Mouse (Mus musculus): Measurements from ENCODE around the gene Erbb3. TPM values are rescaled to one million over a fixed set of nuclear protein-coding genes. Genes with fewer than 3 reads are reported as not detected.

The Erbb3 gene
- polyA plus RNA-seq, 1 experiment from 2014 or later = 0.85 TPM

GRCm38 (mm10) chr10:128612433-128613153 is 23.1 kb upstream of the Erbb3 start:
- DNase-seq (ENCODE audit: low spot score) = peak; percentile 85

GRCm38 (mm10) chr10:128606483-128606882 is 17.0 kb upstream of the Erbb3 start:
- DNase-seq (ENCODE audit: low spot score) = no peak

DNA sequence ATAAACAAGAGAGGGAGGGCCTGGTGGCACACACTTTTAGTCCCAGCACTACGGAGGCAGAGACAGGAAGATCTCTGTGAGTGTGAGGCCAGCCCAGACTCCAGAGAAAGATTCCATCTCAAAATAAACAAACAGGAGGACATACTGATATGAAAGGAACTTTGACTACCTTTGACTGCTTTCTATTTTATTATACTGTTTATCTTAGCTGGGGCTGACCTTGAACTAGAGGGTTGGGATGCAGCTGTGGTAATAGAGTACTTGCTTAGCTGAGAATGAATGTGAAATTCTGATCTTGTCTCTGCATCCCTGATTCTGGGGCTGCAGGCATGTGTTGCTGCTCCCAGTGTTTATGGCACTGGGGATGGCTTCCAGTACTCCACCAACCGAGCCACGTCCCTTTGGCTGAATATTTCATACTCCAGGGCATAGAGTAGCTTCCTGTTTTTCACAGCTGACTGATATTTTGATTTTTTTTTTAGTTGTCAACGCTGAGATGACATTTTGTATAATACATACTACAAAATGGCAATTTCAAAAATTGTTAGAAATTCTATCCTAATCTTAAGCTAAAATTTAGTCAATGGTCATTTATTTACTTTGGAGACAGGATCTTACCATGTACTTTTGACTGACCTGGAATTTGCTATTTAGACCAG is 13.1 kb upstream of the Erbb3 start:
- no peak for DNase-seq (ENCODE audit: low spot score)

- no peak for DNase-seq (ENCODE audit: low spot score)
Measured at GRCm38 (mm10) chr10:128601499-128601898, 12.0 kb upstream of the Erbb3 start.

DNA sequence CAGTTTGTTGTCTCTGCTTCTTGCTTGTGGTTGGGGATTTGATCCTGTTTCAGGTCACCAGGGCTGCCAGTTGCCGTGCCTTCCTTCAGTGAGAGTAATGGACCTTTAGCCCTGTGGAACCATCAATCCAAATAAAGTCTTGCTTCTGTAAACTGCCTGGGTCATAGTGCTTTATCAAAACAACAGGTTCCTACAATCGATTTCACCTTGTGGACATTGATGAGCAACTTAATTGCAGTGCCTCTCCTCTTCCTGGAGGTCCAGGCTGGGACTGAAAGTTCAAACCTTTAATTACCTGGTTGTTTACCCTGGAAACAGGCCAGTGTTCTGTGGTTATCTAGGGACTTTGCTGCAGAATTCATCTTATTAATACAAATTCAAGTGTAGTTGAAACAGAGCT is 9.0 kb upstream of the Erbb3 start:
- DNase-seq (ENCODE audit: low spot score) = no peak

DNA sequence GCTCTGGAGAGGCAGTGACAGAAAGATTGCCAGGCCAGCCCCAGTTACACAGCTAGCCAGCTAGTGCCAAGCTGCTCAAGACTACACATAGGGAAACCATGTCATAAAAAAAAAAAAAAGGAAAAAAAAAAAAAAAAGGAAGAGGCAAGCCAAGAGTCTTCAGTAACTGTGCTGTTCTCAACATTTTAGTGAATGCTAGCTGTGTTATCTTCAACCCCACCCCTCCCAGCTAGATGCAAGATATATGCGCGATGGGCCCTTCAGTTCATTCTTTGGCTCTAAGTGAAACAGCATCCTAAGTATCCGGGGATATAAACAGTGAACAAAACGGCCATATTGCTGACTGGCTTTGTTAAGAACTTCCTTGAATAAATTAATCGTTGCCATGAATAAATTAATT is 3.3 kb upstream of the Erbb3 start:
- DNase-seq (ENCODE audit: low spot score) = no peak

GRCm38 (mm10) chr10:128591436-128591835 is 2.0 kb upstream of the Erbb3 start:
- DNase-seq (ENCODE audit: low spot score) = no peak

- peak; percentile 57 for DNase-seq (ENCODE audit: low spot score)
Measured at GRCm38 (mm10) chr10:128590193-128590690, 790 bp upstream of the Erbb3 start.

DNA sequence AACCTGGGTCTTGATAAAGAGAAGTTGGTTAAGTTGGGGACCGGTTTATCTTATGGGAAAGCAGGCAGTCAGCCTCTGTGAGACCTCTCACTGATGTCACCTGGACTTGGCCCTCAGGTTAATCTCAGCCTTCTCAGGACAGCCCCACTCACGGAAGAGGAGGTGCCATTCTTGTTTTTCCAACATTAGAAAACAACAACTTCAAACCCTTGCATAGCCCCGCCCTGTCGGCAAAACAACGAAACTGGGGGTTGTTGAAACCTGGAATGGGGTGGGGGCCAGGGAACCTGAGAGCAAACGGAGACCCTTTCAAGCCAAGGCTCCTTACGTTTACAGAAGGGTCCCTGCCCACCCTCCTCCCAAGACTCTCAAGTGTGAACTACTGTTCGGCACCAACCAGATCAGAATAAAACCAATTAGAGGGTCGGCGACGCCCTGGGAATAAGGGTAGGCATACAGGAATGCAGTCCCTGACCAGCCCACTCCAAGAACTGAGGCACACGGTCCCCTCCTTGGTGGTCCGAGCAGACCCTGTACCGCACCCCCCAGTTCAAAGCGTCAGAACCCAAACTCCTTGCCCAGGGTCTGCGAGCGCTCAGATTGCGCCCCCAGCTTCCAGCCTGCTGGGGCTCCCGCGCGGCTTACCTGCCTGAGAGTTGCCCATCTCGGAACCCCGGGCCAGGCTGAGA is 533 bp downstream of the Erbb3 start:
- peak; percentile 23 for DNase-seq (ENCODE audit: low spot score)

- DNase-seq (ENCODE audit: low spot score) = no peak
Measured at GRCm38 (mm10) chr10:128588136-128588535, 1.3 kb downstream of the Erbb3 start.

DNA sequence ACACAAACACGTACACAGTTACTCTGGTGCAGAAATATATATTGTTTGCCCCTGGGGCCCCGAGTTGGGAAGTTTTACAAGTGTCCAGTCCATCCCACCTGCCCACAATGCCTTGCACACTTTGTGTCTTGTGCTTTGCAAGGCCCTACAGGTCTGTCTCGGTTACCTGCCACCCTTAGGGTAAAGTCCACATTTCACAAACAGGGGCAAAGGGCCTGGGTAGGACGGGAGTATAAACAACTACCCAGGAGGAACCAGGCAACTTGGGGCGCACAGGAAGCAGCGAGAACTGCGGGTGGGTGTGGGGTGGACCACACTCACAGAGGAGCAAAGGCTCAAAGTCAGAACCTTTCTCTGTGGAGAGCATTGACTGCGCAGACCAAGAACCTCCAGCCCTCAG is 1.8 kb downstream of the Erbb3 start:
- DNase-seq (ENCODE audit: low spot score) = peak; percentile 48

GRCm38 (mm10) chr10:128587120-128587519 is 2.3 kb downstream of the Erbb3 start:
- DNase-seq (ENCODE audit: low spot score) = peak; percentile 77

DNA sequence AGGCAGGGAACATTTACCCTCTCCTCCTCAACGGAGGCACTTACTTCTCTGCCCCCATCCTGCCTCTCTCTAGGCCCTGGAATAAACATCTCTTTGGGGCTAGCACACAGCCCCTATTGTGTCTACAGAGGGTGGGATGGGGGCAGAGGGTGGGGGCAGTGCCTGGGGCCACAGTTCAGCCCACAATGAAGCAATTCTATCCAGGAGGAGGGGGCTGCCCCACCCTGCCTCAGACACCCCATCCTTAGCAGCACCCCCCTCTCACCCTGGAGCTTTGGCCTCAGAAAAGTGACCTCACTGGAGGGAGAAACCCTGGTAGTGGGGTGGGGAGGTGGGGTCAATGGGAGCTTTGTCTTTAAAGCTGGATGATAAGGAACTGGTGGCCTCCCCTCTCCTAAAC is 2.9 kb downstream of the Erbb3 start:
- no peak for DNase-seq (ENCODE audit: low spot score)

DNA sequence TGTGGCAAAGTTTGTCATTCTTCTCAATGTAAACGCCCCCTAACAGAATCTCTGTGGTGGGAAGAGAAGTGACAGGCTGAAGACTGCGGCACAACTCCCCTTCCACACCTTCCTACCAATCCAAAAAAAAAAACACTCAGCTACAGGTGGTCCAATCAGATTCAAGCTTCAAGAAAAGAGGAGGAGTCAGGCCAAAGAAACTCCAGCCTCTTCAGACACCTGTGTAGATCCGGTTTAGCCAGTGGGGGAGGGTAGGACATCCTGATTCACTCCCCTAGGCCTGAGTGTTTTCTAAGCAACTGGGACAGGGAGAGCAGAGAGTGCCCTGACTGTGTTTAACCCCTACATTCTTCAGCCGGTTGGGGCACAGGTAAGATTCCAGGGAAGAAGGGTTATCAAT is 5.1 kb downstream of the Erbb3 start:
- DNase-seq (ENCODE audit: low spot score) = peak; percentile 58

GRCm38 (mm10) chr10:128583644-128584043 is 5.8 kb downstream of the Erbb3 start:
- DNase-seq (ENCODE audit: low spot score) = no peak

GRCm38 (mm10) chr10:128579731-128580130 is 9.7 kb downstream of the Erbb3 start:
- peak; percentile 50 for DNase-seq (ENCODE audit: low spot score)

DNA sequence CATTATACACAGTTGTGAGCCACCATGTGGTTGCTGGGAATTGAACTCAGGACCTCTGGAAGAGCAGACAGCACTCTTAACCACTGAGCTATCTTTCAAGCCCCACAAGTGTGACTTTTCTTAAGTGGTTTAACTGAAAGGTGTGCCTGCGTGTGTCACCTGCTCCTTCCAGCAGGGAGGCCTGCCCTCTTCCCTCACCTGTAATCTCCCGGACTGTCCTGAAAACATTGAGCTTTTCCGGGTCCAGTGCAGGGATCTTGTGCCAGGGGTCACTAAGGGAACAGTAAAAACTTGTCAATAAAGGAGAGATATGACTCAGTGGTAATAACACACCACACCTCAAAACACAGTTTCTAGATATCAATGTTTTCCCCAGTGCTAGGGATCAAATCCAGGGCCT is 10.2 kb downstream of the Erbb3 start:
- DNase-seq (ENCODE audit: low spot score) = no peak

DNA sequence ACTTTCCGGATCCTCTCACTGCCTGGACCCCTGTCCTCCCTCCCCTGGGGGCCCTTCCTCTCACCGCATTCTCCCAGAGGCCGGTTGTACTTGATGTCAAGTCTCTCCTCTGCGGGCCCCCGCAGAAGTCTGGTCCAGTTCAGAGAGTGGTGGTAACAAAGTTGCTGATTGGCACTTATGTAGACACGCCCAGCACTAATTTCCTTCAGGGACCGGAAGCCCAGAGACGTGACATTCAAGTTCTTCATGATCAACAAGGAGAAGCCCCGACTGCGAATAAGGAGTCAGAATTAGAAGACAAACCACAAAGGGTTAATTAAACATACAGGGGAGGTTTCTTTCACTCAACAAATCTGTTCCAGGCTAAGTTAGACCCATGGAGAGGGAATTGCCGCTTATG is 11.1 kb downstream of the Erbb3 start:
- no peak for DNase-seq (ENCODE audit: low spot score)

DNA sequence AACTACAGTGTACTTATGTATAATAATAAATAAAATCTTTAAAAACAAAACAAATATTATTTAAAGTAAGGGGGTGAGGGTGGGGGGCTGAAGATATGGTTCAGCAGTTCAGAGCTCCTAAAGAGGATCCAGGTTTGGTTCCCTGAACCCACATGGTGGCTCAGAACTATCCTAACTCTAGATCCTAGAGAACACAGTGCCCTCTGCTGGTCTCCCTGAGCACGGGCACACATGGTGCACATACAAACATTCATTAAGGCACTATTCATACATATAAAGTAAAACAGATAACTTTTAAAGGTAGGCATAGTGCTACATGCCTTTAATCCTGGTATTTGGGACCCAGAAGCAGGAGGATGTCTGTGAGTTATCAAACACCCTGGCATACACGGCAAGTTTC is 14.4 kb downstream of the Erbb3 start:
- no peak for DNase-seq (ENCODE audit: low spot score)

DNA sequence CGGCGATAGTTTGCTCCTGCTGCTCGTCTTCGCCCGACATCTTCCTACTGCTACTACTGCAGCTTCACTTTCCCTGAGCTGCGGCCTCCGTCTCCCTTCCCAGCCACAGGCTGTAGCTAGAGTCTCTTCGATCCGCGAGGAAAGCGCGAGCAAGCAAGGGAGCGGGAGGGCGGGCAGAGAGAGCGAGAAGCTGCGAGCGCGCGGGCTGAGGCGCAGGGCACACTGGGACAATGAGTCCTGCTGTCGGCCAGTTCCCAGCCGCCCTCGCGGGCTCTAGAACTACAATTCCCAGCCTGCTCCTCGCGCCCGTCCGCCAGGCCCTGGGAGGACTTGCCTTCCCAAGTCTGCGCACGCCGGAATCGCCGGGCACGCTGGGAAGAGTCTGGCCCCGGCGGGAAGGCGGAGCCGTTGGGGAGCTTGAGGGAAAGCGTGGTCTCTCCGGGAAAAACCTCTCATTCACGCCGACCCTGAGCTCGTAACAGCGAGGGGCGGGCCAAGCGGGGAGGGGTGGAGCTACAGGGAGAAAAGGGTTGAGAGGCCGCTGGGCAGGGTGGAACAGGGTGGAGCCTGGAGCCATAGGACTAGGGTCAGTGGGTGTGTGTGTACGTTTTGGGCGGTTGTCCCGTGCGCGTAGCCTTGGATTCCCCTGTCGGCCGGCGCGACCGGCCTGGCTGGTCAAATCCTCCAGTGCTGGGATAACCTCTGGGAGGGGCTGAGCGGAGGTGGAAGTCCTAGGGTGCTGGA is 23.5 kb downstream of the Erbb3 start, which contains the start of gene Pa2g4:
Gene Pa2g4, minus strand, starts transcription at position 200 of the 744 bp plus-strand sequence.
- DNase-seq (ENCODE audit: low spot score) = peak; percentile 93

DNA sequence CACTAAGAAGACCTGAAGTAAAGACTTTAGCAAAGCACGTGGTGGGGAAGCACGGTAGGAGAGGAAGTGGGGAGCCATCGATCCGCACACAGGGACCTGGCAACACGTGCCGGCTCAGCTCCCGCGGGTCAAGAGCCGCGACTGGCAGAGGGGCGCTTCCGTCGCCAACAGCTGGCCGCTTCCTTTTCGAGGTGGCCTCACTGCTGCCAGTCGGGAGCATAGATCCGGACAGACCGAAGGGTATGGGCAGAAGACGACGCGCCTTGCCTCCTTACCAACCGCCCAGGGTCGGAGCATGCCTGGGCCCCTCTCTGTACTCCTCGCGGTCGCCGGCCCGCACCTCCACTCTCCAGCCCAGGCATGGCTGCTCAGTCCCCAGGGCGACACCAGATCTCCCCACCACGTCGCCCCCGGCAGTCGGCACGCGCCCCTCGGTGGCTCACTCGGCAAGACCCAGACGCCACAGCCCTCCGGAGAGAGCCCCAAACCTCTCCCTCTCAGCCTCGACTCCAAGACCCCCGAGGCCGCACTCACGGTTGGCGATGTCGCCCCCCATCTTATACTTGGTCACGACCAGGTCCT is 24.2 kb downstream of the Erbb3 start:
- peak; percentile 49 for DNase-seq (ENCODE audit: low spot score)

Data from thymus, postnatal 0 days (tissue).